Mouse (Mus musculus) MEL (cell line): ENCODE data around the gene Celf2. TPM values are rescaled to one million over a fixed set of nuclear protein-coding genes. Genes with fewer than 3 reads are reported as not detected.

Experiments
- DNase-seq: peaks from one replicate; pipeline ENCODE4 v3.0.0; 2011; ENCODE audit warnings: low read depth, low spot score
- H3K27ac ChIP-seq: 2 replicates; pipeline ENCODE4 v1.5.1; 2012; ENCODE audit warnings: low read depth, mild to moderate bottlenecking, control low read depth, low read length, moderate library complexity; ENCODE audit not compliant: control insufficient read depth
- H3K27me3 ChIP-seq, 2 experiments: fragments of 150-350 bp in 1 of 2; sonication (generic) in 1 of 2; 2 replicates each; pipeline ENCODE4 v1.6.1; 2012; ENCODE audit warnings: low read length in 2 of 2, mild to moderate bottlenecking in 2 of 2, improper control_type of control experiment in 1 of 2, moderate library complexity in 1 of 2; ENCODE audit not compliant: insufficient read depth in 2 of 2, control insufficient read depth in 1 of 2
- H3K36me3 ChIP-seq, 2 experiments: 2 replicates each; pipeline ENCODE4 v1.6.1; 2012 to 2014; ENCODE audit warnings: low read length in 2 of 2, improper control_type of control experiment in 1 of 2, inconsistent platforms in 1 of 2, mild to moderate bottlenecking in 1 of 2; ENCODE audit not compliant: insufficient read depth in 2 of 2, control insufficient read depth in 1 of 2
- H3K4me1 ChIP-seq, 2 experiments: fragments of 150-350 bp in 1 of 2; sonication (generic) in 1 of 2; 2 replicates each; pipeline ENCODE4 v1.6.1; 2012; ENCODE audit warnings: low read length in 2 of 2, improper control_type of control experiment in 1 of 2, mild to moderate bottlenecking in 1 of 2; ENCODE audit not compliant: insufficient read depth in 2 of 2, control insufficient read depth in 1 of 2
- H3K4me3 ChIP-seq, 2 experiments: fragments of 150-350 bp in 1 of 2; sonication (generic) in 1 of 2; 2 replicates each; pipeline ENCODE4 v1.5.1; 2012; ENCODE audit warnings: low read depth in 2 of 2, low read length in 2 of 2, mild to moderate bottlenecking in 2 of 2, moderate library complexity in 2 of 2, control low read depth in 1 of 2, improper control_type of control experiment in 1 of 2; ENCODE audit not compliant: control insufficient read depth in 1 of 2, insufficient read depth in 1 of 2
- H3K79me2 ChIP-seq: 2 replicates; pipeline ENCODE4 v1.6.1; 2012; ENCODE audit warnings: mild to moderate bottlenecking, low read length, moderate library complexity; ENCODE audit not compliant: control insufficient read depth, poor library complexity, insufficient read depth
- H3K9ac ChIP-seq: 2 replicates; pipeline ENCODE4 v1.6.1; 2012; ENCODE audit warnings: low read depth, mild to moderate bottlenecking, control low read depth, low read length, moderate library complexity; ENCODE audit not compliant: control insufficient read depth, poor library complexity, severe bottlenecking
- H3K9me3 ChIP-seq: fragments of 150-350 bp; sonication (generic); replicated peaks from 2 replicates; pipeline ENCODE4 v1.6.1; 2012; ENCODE audit warnings: mild to moderate bottlenecking, low read length, improper control_type of control experiment, moderate library complexity; ENCODE audit not compliant: insufficient read depth
- EP300 ChIP-seq, 2 experiments: IDR thresholded peaks; 2 replicates each; pipeline ENCODE4 v1.6.1; 2011; ENCODE audit warnings: improper control_type of control experiment in 2 of 2, low read length in 2 of 2, low read depth in 1 of 2, mild to moderate bottlenecking in 1 of 2
- GABPA ChIP-seq: IDR thresholded peaks from 2 replicates; pipeline ENCODE4 v1.6.1; 2012; ENCODE audit warnings: low read depth, mild to moderate bottlenecking, inconsistent platforms, low read length, improper control_type of control experiment, moderate library complexity
- GATA1 ChIP-seq: IDR thresholded peaks from 2 replicates; pipeline ENCODE4 v1.6.1; 2011; ENCODE audit warnings: low read depth, low read length, improper control_type of control experiment
- HCFC1 ChIP-seq: IDR thresholded peaks from 2 replicates; pipeline ENCODE4 v1.6.1; 2012; ENCODE audit warnings: low read depth, mild to moderate bottlenecking, inconsistent platforms, low read length, improper control_type of control experiment, moderate library complexity
- JUND ChIP-seq: IDR thresholded peaks from 2 replicates; pipeline ENCODE4 v1.6.1; 2011; ENCODE audit warnings: low read depth, mild to moderate bottlenecking, improper control_type of control experiment, low read length
- MEF2A ChIP-seq: IDR thresholded peaks from 2 replicates; pipeline ENCODE4 v1.6.1; 2014; ENCODE audit warnings: low read depth, mild to moderate bottlenecking, inconsistent platforms, low read length, improper control_type of control experiment; ENCODE audit not compliant: poor library complexity, insufficient replicate concordance, severe bottlenecking; ENCODE audit errors: extremely low read depth
- MYC ChIP-seq: IDR thresholded peaks from 2 replicates; pipeline ENCODE4 v1.6.1; 2011; ENCODE audit warnings: low read depth, mild to moderate bottlenecking, low read length, improper control_type of control experiment, moderate library complexity
- NELFE ChIP-seq: IDR thresholded peaks from 2 replicates; pipeline ENCODE4 v1.6.1; 2011; ENCODE audit warnings: low read depth, low read length, improper control_type of control experiment
- POLR2AphosphoS2 ChIP-seq: IDR thresholded peaks from 2 replicates; pipeline ENCODE4 v1.6.1; 2011; ENCODE audit warnings: low read length, improper control_type of control experiment
- RCOR1 ChIP-seq: IDR thresholded peaks from 2 replicates; pipeline ENCODE4 v1.6.1; 2012; ENCODE audit warnings: low read depth, mild to moderate bottlenecking, inconsistent platforms, low read length, improper control_type of control experiment
- SMC3 ChIP-seq: IDR thresholded peaks from 2 replicates; pipeline ENCODE4 v1.6.1; 2011; ENCODE audit warnings: low read depth, low read length, improper control_type of control experiment
- TCF12 ChIP-seq: IDR thresholded peaks from 2 replicates; pipeline ENCODE4 v1.6.1; 2014; ENCODE audit warnings: low read depth, mild to moderate bottlenecking, inconsistent platforms, low read length, improper control_type of control experiment, moderate library complexity
- USF1 ChIP-seq: IDR thresholded peaks from 2 replicates; pipeline ENCODE4 v1.6.1; 2014; ENCODE audit warnings: low read depth, mild to moderate bottlenecking, inconsistent platforms, low read length, improper control_type of control experiment, moderate library complexity
- USF2 ChIP-seq, 2 experiments: IDR thresholded peaks; 2 replicates each; pipeline ENCODE4 v1.6.1; 2011 to 2012; ENCODE audit warnings: improper control_type of control experiment in 2 of 2, low read length in 2 of 2, borderline replicate concordance in 1 of 2, inconsistent platforms in 1 of 2, low read depth in 1 of 2, mild to moderate bottlenecking in 1 of 2; ENCODE audit not compliant: insufficient read depth in 1 of 2
- ZKSCAN1 ChIP-seq: IDR thresholded peaks from 2 replicates; pipeline ENCODE4 v1.6.1; 2012; ENCODE audit warnings: low read depth, mild to moderate bottlenecking, inconsistent platforms, low read length, improper control_type of control experiment, moderate library complexity
- ZNF384 ChIP-seq: IDR thresholded peaks from 2 replicates; pipeline ENCODE4 v1.6.1; 2012; ENCODE audit warnings: low read depth, mild to moderate bottlenecking, inconsistent platforms, low read length, improper control_type of control experiment
- polyA plus RNA-seq, 2 experiments: library from polyadenylated mRNA; stranded (reverse) in 1 of 2; unstranded in 1 of 2; fragments of >175 nt in 1 of 2; fragments of >200 nt in 1 of 2; gene quantifications; 2 replicates each; pipeline versions ENCODE4 v1.2.1 to v1.2.4; 2012; ENCODE audit warnings: low replicate concordance in 2 of 2, low read depth in 1 of 2; ENCODE audit not compliant: insufficient read length in 2 of 2, insufficient read depth in 1 of 2, missing spikeins in 1 of 2
- total RNA-seq: library from RNA; depleted of rRNA; stranded (reverse); fragments of 300-350 nt; gene quantifications from 2 replicates; pipeline ENCODE4 v1.2.3, GENCODE M21; 2012

Gene Celf2
- total and polyA plus RNA-seq, 3 experiments = 8.9 to 16.7 TPM; not detected in 1

DNA sequence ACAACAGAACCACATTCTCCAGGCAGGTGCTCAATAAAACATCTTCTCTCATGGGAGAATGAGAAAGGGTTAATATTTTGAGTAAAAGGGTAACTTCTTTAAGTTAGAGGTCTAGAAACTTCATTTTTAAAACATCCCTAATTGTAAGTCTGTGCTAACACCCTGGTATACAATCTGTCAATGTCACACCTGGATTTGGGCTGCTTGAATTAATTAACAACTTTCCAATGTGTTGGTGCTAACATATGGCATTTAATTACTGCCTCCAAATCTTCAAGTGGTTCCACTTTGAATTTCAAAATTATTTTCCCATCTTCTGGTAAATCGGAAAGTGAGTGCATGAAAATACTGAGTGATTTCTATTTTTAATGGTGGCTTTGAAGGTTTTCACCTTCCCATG is 890.9 kb downstream of the Celf2 start:
- Histone ChIP-seq H3K36me3 (no peaks in the 10 kb centered on the region; a peak in 1 of 4 replicates), H3K9me3 (no peaks in the 10 kb centered on the region), H3K4me3 (no peak overlapping the region), H3K79me2 (no peaks in the 10 kb centered on the region), H3K4me1 (no peaks in the 10 kb centered on the region), H3K9ac (no peak overlapping the region), H3K27me3 (no peaks in the 10 kb centered on the region), H3K27ac (no peak overlapping the region)
- no peak for DNase-seq
- no peak for TF ChIP-seq NELFE
- no peak for TF ChIP-seq JUND
- TF ChIP-seq RCOR1 = no peak
- no peak for TF ChIP-seq ZNF384
- no peak for TF ChIP-seq GABPA
- no peak for TF ChIP-seq SMC3
- no peak for TF ChIP-seq POLR2AphosphoS2
- no peak for TF ChIP-seq USF1
- TF ChIP-seq ZKSCAN1 = no peak
- TF ChIP-seq USF2 (IDR thresholded peaks at IDR 0.05; ENCODE audit: borderline replicate concordance in 1 of 2, insufficient read depth in 1 of 2, low read depth in 1 of 2, low read length in 2 of 2) = no peak
- TF ChIP-seq HCFC1 = no peak

DNA sequence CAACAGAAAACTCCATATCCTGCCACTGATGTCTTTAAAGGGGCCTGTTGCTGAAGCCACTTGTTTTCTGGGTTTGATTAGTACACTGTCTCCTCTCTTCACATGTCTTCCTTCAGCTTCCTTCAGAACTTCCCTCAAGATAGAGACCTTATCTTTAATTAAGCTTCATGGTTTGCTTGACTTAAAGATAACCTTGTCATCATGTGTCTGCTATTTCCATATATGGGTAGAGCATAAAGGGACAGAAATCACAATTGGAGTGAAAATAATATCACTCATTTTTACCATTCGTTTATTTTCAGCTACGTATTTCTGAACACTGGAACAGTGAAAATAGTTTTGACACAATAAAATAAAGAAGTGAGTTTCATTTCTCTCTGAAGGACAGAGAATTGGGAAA is 905.0 kb downstream of the Celf2 start:
- peak; percentile 11 for DNase-seq
- H3K9me3 ChIP-seq = no peaks in the 10 kb centered on the region
- H3K9ac ChIP-seq = no peak overlapping the region
- H3K27me3 ChIP-seq = no peaks in the 10 kb centered on the region
- no peak overlapping the region for H3K4me3 ChIP-seq
- H3K4me1 ChIP-seq = peaks cover 0 to 5% of the 10 kb centered on the region in 2 experiments; a peak in 2 of 4 replicates
- H3K36me3 ChIP-seq = peaks cover 0 to 7% of the 10 kb centered on the region in 2 experiments; a peak in 2 of 4 replicates
- H3K27ac ChIP-seq = no peak overlapping the region
- H3K79me2 ChIP-seq = no peaks in the 10 kb centered on the region
- TF ChIP-seq TCF12 (no peak), MYC (no peak), GATA1 (peak; percentile 61), EP300 (IDR thresholded peaks at IDR 0.05; ENCODE audit: low read depth in 1 of 2, low read length in 2 of 2) (0 out of 4 replicates have a peak, but pooled peaks have one; percentile 13 to 19), POLR2AphosphoS2 (no peak), MEF2A (no peak)
